Mouse (Mus musculus) liver, embryonic 13.5 days (tissue): Measurements from ENCODE around the gene Cep72. TPM values are rescaled to one million over a fixed set of nuclear protein-coding genes. Genes with fewer than 3 reads are reported as not detected.
"Not testable (repeated sequence)": the region's sequence is repeated elsewhere in the genome, so short reads cannot be mapped to it uniquely, and the experiment has no call there.

Experiments
- ATAC-seq: fragments of 200-750 bp; cut with Nextera tagmentation; 2 replicates; pipeline ENCODE4 v1.8.0; 2017; ENCODE audit warnings: low read depth, mild to moderate bottlenecking, moderate number of reproducible peaks, moderate library complexity
- DNase-seq: peaks from one replicate; pipeline ENCODE4 v3.0.0; 2022
- H3K27ac ChIP-seq: fragments of 300-500 bp; sonication (generic); 2 replicates; pipeline ENCODE4 v1.5.1; 2015; ENCODE audit warnings: moderate library complexity, mild to moderate bottlenecking, inconsistent platforms
- H3K27me3 ChIP-seq: fragments of 300-500 bp; sonication (generic); 2 replicates; pipeline ENCODE4 v1.6.1; 2015; ENCODE audit warnings: mild to moderate bottlenecking, inconsistent platforms
- H3K36me3 ChIP-seq: fragments of 300-500 bp; sonication (generic); 2 replicates; pipeline ENCODE4 v1.6.1; 2015; ENCODE audit warnings: mild to moderate bottlenecking, inconsistent platforms
- H3K4me1 ChIP-seq: fragments of 300-500 bp; sonication (generic); replicated peaks from 2 replicates; pipeline ENCODE4 v1.6.1; 2015; ENCODE audit warnings: inconsistent platforms
- H3K4me2 ChIP-seq: fragments of 300-500 bp; sonication (generic); 2 replicates; pipeline ENCODE4 v1.6.1; 2015; ENCODE audit warnings: inconsistent platforms, mild to moderate bottlenecking, moderate library complexity
- H3K4me3 ChIP-seq: fragments of 300-500 bp; sonication (generic); replicated peaks from 2 replicates; pipeline ENCODE4 v1.5.1; 2015; ENCODE audit warnings: mild to moderate bottlenecking, inconsistent platforms
- H3K9ac ChIP-seq: fragments of 300-500 bp; sonication (generic); 2 replicates; pipeline ENCODE4 v1.6.1; 2015; ENCODE audit warnings: mild to moderate bottlenecking, inconsistent platforms
- H3K9me3 ChIP-seq: fragments of 300-500 bp; sonication (generic); replicated peaks from 2 replicates; pipeline ENCODE4 v1.6.1; 2016; ENCODE audit warnings: inconsistent platforms
- WGBS: fragments of 180-500 bp; shearing (Covaris S2); methylation state at CpG from one replicate; pipeline ENCODE4 v1.1.7; 2015; ENCODE audit not compliant: insufficient replicate concordance; 5-methylcytosine and 5-hydroxymethylcytosine counted together
- polyA plus RNA-seq: library from polyadenylated mRNA; unstranded; fragments of >200 nt; fragmentation: Nextera tagmentation; extraction: Ambion mirVana; gene quantifications from 2 replicates; pipeline ENCODE4 v1.2.1, GENCODE M21; 2015

The Cep72 gene
- polyA plus RNA-seq, 1 experiment from 2014 or later, result 7.8 TPM

DNA sequence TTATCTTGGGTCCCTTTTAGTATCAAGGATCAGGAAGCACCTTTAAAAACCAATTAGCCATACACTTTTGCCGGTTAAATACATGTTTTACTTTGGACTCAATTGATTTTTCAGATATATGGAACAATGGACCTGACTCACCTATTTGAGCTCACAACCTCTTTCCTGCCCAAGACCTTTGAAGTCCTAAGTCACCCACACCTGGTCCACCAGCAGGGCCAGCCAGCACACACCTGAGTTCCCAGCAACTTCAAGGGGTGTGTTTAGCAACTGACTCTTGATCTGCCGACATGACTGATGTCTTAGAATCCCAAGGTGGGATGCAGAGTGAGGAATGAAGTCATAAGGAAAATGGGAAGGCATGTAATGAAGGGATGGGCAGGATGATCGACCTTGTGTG is 9.6 kb upstream of the Cep72 start:
- Histone ChIP-seq H3K27me3 (peaks cover 6% of the 10 kb centered on the region; the same call in 1 of the 2 replicates), H3K9ac (no peak overlapping the region), H3K4me1 (peaks cover 27% of the 10 kb centered on the region), H3K4me2 (peak overlapping the region; percentile 37; the same call in 1 of the 2 replicates), H3K27ac (peak overlapping the region; percentile 23; the same call in 1 of the 2 replicates), H3K36me3 (no peaks in the 10 kb centered on the region), H3K9me3 (no peaks in the 10 kb centered on the region), H3K4me3 (no peak overlapping the region)
- DNase-seq (no peak), ATAC-seq (no peak)
- WGBS, result 42% methylated on average over 3 of the region's 3 CpGs

DNA sequence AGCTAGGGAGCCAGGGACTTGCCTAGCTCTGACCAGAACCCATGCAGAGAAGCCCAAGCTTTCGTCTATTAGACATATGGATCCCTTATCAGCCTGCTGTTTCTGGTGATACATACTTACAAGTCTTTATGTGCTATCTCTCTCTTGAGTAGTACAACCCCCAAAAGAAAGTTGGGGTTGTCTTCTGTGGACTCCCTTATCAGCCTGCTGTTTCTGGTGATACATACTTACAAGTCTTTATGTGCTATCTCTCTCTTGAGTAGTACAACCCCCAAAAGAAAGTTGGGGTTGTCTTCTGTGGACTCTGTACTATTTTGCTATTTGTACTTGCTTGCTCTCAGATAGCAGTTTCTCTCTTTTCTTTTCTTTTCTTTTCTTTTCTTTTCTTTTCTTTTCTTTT is 9.1 kb upstream of the Cep72 start:
- H3K9me3 ChIP-seq, H3K36me3 ChIP-seq, H3K27me3 ChIP-seq, H3K4me3 ChIP-seq, H3K9ac ChIP-seq: not testable (repeated sequence)
- H3K27ac ChIP-seq, result peak overlapping the region; percentile 69
- 12% methylated on average over 1 of the region's 1 CpGs for WGBS
- ATAC-seq (peak; percentile 94), DNase-seq (peak; percentile 18)
- peak overlapping the region; percentile 29; the same call in 1 of the 2 replicates for H3K4me2 ChIP-seq
- peaks cover 32% of the 10 kb centered on the region for H3K4me1 ChIP-seq

DNA sequence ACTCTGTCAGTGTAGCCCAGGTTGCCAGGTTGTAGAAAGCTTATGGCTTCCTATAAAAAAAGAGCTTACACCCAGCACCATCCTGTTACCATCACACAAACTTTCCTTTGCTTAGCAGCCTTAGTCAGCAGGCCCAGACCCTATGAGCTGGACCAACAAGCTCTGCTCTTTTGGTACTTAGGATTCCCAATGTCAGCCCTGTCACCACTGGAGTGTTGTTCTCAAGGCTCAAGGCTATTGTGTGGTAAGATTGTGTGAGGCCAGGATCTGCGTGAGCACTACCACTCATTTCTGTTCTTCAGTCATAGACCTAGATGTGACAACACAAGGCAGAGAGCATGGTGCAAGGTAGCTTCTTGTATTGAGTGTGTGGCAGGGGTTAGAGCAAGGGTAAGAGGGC is 4.5 kb upstream of the Cep72 start:
- no peak overlapping the region for H3K4me3 ChIP-seq
- H3K4me2 ChIP-seq, result no peak overlapping the region
- peaks cover 51% of the 10 kb centered on the region for H3K4me1 ChIP-seq
- no peak for DNase-seq
- H3K27ac ChIP-seq, result no peak overlapping the region
- peak overlapping the region; percentile 31; the same call in 1 of the 2 replicates for H3K9ac ChIP-seq
- no peaks in the 10 kb centered on the region for H3K27me3 ChIP-seq
- ATAC-seq, result no peak
- no peaks in the 10 kb centered on the region for H3K9me3 ChIP-seq
- 67% methylated on average over 1 of the region's 1 CpGs for WGBS
- H3K36me3 ChIP-seq, result no peaks in the 10 kb centered on the region

DNA sequence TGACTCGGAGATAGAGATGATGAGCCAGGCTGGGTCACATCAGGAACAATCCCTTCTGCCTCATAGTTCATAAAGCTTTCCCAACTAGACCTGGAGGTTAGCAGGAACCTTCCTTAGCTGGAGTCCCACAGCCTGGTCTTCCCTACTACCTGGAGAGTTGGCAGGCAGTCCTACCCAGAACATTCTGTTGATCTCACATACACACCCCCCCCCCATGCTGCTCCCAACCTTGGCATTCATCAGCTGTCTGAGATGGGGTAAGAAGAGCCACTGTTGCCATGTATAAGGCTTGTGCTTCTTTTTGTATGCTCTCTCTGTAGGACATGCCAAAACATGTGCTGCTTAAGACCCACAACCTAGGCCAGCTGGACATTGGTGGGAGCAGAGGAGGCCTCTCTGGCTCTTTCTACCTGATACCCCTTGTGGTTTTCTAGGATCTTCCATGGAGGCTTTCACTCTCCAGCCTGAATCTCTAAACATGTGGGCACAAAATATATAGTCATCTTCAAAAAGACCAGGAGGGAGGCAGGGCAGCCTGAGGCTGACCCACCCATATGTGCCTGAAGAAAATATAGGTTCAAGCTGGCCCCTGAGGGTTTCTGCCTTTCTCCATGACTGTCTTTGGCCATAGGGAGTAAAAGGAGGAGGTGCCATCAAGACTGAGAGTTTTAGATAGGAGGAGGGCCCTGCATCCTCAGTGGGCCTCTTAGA is 1.4 kb upstream of the Cep72 start:
- Histone ChIP-seq H3K4me1 (peaks cover 42% of the 10 kb centered on the region), H3K4me2 (no peak overlapping the region), H3K9me3 (no peaks in the 10 kb centered on the region), H3K27me3 (no peaks in the 10 kb centered on the region), H3K36me3 (no peaks in the 10 kb centered on the region), H3K9ac (no peak overlapping the region), H3K27ac (no peak overlapping the region), H3K4me3 (no peak overlapping the region)
- DNase-seq (no peak), ATAC-seq (no peak)
- WGBS, result 85% methylated on average over 1 of the region's 1 CpGs

DNA sequence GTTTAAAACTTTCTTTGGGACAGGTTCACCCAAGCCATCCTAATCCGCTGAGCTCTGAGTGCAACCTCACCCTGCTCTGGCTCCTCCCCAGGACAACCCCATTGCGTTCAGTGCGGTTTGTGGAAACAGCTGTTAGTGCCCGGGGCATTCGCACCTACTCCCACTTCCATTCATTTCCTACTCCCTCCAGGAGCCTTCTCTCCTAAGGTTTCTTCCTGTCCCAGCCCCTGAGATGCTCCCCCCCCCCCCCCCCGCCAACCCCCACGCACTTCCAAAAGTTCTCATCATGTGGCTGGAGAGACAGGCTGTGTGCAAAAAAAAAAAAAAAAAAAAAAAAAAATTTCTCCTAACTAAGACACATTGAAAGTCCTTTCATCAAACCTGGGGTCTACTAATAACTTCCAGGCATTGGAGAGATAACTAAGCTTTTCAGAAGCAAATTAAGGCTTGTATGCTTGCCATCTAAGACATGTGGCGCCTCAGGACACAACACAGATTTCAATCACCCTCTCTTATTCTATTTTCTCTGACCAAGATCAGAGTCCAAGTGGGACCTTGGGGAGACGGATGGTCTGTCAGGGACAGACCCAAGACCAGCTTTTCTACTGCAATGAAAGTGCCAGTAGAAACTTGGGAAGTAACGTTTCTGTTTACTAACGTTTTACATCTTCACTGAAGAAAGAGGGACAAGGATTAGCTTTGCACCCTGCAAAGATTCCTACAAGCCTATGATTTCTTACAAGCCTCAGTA is 454 bp upstream of the Cep72 start:
- Histone ChIP-seq H3K4me3 (peak overlapping the region; percentile 82), H3K4me2 (peak overlapping the region; percentile 66), H3K27me3 (no peaks in the 10 kb centered on the region), H3K36me3 (peaks cover 4% of the 10 kb centered on the region), H3K4me1 (peaks cover 42% of the 10 kb centered on the region), H3K27ac (peak overlapping the region; percentile 80; the same call in 1 of the 2 replicates), H3K9ac (peak overlapping the region; percentile 82), H3K9me3 (no peaks in the 10 kb centered on the region)
- DNase-seq, result no peak
- ATAC-seq, result peak; percentile 98; the same call in 1 of the 2 replicates
- 33% methylated on average over 10 of the region's 11 CpGs for WGBS

DNA sequence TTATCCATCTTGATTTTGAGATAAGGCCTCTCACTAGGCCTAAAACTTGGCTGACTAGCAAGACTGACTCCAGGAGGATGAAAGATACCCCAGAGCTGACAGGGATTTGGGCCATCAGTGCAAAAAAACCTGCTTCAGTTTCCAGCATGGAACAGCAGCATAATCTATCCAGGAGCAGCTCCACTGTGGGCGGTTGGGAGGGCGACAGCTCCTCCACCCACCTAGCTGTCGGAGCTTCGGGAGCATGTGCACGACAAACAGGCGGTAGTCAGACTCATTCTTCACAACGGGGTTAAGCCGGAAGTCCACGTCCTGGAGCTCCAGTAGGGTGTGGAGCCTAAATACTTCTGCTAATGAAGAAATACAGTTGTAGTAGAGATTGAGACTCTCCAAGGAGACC is 4.0 kb downstream of the Cep72 start:
- H3K4me3 ChIP-seq, result no peak overlapping the region
- H3K27me3 ChIP-seq, result no peaks in the 10 kb centered on the region
- DNase-seq (no peak), ATAC-seq (no peak)
- peaks cover 16% of the 10 kb centered on the region for H3K36me3 ChIP-seq
- H3K4me1 ChIP-seq, result peaks cover 13% of the 10 kb centered on the region; the same call in 1 of the 2 replicates
- H3K27ac ChIP-seq, result no peak overlapping the region
- no peak overlapping the region for H3K9ac ChIP-seq
- no peak overlapping the region for H3K4me2 ChIP-seq
- 82% methylated on average over 9 of the region's 9 CpGs for WGBS
- no peaks in the 10 kb centered on the region for H3K9me3 ChIP-seq

DNA sequence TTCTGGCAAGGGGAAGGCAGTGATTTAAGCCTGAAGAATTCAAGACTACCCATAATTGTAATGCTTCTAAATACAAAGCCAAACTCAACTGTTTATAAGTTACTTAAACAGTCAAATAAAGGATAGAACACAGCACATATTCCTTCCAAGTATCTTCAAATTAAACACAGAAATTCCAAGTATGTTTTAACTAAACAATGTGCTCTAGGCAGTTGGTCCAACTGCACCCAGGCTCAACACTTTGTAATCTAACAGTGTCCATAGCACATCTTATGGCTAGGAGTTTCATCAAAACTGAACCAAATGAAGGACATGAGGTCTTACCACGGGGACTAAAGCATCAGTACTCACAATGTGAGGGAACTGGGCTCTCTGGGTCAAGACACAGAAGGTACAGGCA is 5.9 kb downstream of the Cep72 start:
- H3K4me2 ChIP-seq, result no peak overlapping the region
- no peaks in the 10 kb centered on the region for H3K27me3 ChIP-seq
- no peak for DNase-seq
- no peak overlapping the region for H3K27ac ChIP-seq
- H3K36me3 ChIP-seq, result peaks cover 26% of the 10 kb centered on the region
- peaks cover 4% of the 10 kb centered on the region; the same call in 1 of the 2 replicates for H3K4me1 ChIP-seq
- no peak for ATAC-seq
- no peak overlapping the region for H3K4me3 ChIP-seq
- 68% methylated on average over 1 of the region's 1 CpGs for WGBS
- H3K9ac ChIP-seq, result no peak overlapping the region
- no peaks in the 10 kb centered on the region for H3K9me3 ChIP-seq

DNA sequence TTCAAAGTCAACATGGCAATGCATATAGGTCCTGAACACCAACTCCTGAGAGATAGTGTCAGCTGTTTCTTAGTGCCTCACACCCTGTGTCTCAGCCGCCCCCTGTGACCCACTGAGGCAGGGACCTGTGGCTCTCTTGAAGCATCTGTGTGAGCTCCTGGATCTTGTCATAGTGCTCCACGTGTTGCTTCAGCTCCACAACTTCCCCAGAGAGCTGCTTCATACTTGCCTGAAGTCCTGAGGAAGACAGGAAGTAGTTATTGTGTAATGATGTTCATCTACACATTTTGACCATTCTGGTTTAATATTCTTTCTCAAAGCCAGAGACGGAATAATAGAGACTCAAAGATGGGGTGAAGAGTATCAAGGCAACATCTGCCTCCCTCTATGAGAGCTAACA is 22.2 kb downstream of the Cep72 start:
- Histone ChIP-seq H3K27me3 (no peaks in the 10 kb centered on the region), H3K4me3 (no peak overlapping the region), H3K36me3 (peaks cover 51% of the 10 kb centered on the region), H3K27ac (no peak overlapping the region), H3K9me3 (no peaks in the 10 kb centered on the region), H3K9ac (no peak overlapping the region), H3K4me1 (no peaks in the 10 kb centered on the region), H3K4me2 (no peak overlapping the region)
- WGBS, result 74% methylated on average over 3 of the region's 3 CpGs
- no peak for ATAC-seq
- DNase-seq, result no peak

DNA sequence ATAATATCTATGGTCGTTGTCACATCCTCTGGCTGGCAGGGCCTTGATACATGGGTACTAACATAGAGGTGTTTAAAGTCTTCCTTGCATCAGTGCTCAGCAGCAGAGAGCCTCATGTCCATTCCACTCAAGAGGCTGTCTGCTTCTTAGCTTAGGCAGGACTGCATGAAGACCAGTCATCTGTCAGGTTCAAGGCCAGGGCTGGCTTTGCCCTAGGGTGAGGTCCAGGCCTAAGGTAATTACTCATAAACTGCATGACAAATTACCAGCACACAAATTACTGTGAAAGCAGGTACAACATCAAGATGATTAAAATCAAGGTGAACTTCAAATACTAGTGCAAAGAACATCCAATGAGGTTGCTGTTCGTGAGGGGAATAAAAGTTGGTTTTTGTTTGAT is 26.3 kb downstream of the Cep72 start:
- H3K27me3 ChIP-seq, result no peaks in the 10 kb centered on the region
- peaks cover 24% of the 10 kb centered on the region for H3K36me3 ChIP-seq
- no peaks in the 10 kb centered on the region for H3K9me3 ChIP-seq
- no peak overlapping the region for H3K27ac ChIP-seq
- H3K4me3 ChIP-seq, result no peak overlapping the region
- H3K9ac ChIP-seq, result no peak overlapping the region
- ATAC-seq (no peak), DNase-seq (no peak)
- H3K4me2 ChIP-seq, result no peak overlapping the region
- WGBS, result 75% methylated on average over 2 of the region's 2 CpGs
- no peaks in the 10 kb centered on the region for H3K4me1 ChIP-seq

DNA sequence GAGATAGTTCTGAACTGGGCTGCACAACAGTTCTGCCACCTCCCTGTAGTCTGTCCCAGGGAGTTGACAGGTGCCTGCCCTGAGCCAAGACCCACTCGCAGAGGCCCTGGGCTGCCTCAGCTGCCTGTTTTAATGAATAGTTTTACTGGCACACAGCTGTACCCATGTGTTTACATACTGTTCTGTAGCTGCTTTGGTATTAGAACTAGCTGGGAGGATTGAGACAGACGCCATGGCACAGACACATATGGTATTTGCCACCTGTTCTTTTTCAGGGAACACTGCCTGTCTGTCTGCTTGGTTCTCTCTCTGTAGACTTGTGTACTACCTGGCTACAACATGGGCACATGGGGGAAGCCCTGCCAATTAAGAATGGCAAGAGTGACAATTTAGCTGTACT is 27.3 kb downstream of the Cep72 start:
- Histone ChIP-seq H3K4me3 (no peak overlapping the region), H3K27ac (no peak overlapping the region), H3K9ac (no peak overlapping the region), H3K27me3 (no peaks in the 10 kb centered on the region), H3K9me3 (no peaks in the 10 kb centered on the region), H3K4me2 (no peak overlapping the region), H3K4me1 (no peaks in the 10 kb centered on the region), H3K36me3 (peaks cover 14% of the 10 kb centered on the region)
- WGBS, result 69% methylated on average over 2 of the region's 2 CpGs
- ATAC-seq (no peak), DNase-seq (no peak)

DNA sequence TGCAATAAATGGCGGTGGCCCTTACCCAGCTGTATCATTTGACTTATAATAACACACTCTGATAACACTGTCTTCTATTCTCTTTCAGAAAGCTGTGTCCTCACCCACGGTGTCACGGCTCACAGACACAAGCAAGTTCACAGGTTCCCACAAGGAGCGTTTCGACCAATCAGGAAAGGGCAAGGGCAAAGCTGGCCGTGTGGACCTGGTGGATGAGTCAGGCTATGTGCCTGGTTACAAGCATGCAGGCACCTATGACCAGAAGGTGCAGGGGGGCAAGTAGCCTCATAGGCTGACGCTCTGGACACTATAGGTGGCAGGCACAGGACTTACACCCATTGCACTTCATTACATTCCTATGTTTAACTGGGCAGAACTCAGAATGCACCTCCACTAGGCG is 31.0 kb downstream of the Cep72 start:
- H3K9me3 ChIP-seq, result no peaks in the 10 kb centered on the region
- H3K4me2 ChIP-seq, result no peak overlapping the region
- H3K4me1 ChIP-seq, result peaks cover 1% of the 10 kb centered on the region; the same call in 1 of the 2 replicates
- no peak for ATAC-seq
- no peak overlapping the region for H3K4me3 ChIP-seq
- DNase-seq, result no peak
- WGBS, result 72% methylated on average over 8 of the region's 8 CpGs
- no peak overlapping the region for H3K27ac ChIP-seq
- no peak overlapping the region for H3K9ac ChIP-seq
- H3K27me3 ChIP-seq, result no peaks in the 10 kb centered on the region
- peaks cover 2% of the 10 kb centered on the region; the same call in 1 of the 2 replicates for H3K36me3 ChIP-seq
